Mouse (Mus musculus): ENCODE measurements around the gene Olfr877. TPM values are rescaled to one million over a fixed set of nuclear protein-coding genes. Genes with fewer than 3 reads are reported as not detected.

Gene Olfr877
- total and polyA plus RNA-seq, 3 experiments, result not detected

DNA sequence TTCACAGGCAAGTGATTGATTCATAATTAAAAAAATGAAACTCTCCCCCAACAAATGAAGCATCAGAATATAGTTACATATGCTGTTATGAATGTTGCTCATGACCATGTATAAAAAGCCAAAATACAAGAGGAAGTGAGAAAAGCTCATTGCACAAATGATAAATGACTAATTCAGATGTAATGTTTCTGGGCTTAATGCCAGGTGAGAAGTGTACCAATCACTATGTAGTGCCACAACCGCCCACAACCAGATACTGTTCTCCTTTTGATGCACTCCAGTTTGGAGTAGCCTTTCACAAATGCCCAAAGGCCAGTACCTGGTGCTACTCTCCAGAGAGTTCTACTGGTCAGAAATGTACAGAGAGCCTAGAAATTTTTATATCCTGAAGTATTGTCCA lies 20.7 kb upstream of the Olfr877 start:
- ATAC-seq (ENCODE audit: extremely low read depth, insufficient number of reproducible peaks, low FRiP score, poor library complexity, severe bottlenecking), result no peak
- Histone ChIP-seq H3K36me3 (replicated peaks) (no peaks in the 10 kb centered on the region), H3K9me3 (replicated peaks) (no peaks in the 10 kb centered on the region), H3K4me3 (ENCODE audit: low read depth, low read length) (no peak overlapping the region), H3K4me1 (ENCODE audit: insufficient read depth, low read depth, low read length) (no peaks in the 10 kb centered on the region), H3K27me3 (ENCODE audit: insufficient read depth, low read length) (no peaks in the 10 kb centered on the region)
- DNase-seq (ENCODE audit: low spot score), result no peak
- no peak for TF ChIP-seq GATA1 (IDR thresholded peaks at IDR 0.05; ENCODE audit: borderline replicate concordance, low read length)
- TF ChIP-seq CTCF (IDR thresholded peaks at IDR 0.05; ENCODE audit: low read depth, low read length), result no peak
- no peak for TF ChIP-seq GATA2 (IDR thresholded peaks at IDR 0.05; ENCODE audit: borderline replicate concordance, low read depth, low read length)
- TF ChIP-seq TAL1 (conservative IDR thresholded peaks at IDR 0.05; ENCODE audit: low read depth, low read length), result no peak
- TF ChIP-seq POLR2AphosphoS5 (IDR thresholded peaks at IDR 0.05; ENCODE audit: insufficient replicate concordance, low read depth, low read length), result no peak

DNA sequence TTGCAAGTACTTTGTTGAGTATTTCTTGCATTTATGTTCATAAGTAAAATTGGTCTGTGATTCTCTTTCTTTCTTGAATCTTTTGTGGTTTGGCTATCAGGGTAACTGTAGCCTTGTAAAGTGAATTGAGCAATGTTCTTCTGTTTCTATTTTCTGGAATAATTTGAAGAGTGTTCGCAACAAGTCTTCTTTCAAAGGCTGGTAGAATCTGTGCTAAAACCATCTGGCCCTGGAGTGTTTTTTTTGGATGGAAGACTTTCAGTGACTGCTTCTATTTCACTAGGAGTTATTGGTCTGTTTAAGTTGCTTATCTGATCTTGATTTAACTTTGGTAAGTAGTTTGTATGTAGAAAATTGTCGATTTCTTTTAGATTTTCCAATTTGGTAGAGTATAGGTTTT lies 4.8 kb upstream of the Olfr877 start:
- no peak for ATAC-seq (ENCODE audit: extremely low read depth, insufficient number of reproducible peaks, low FRiP score, poor library complexity, severe bottlenecking)
- Histone ChIP-seq H3K4me3 (ENCODE audit: low read depth, low read length) (no peak overlapping the region), H3K27me3 (ENCODE audit: insufficient read depth, low read length) (no peaks in the 10 kb centered on the region), H3K36me3 (replicated peaks) (no peaks in the 10 kb centered on the region), H3K4me1 (ENCODE audit: insufficient read depth, low read depth, low read length) (no peaks in the 10 kb centered on the region), H3K9me3 (replicated peaks) (no peaks in the 10 kb centered on the region)
- DNase-seq (ENCODE audit: low spot score), result no peak
- no peak for TF ChIP-seq POLR2AphosphoS5 (IDR thresholded peaks at IDR 0.05; ENCODE audit: insufficient replicate concordance, low read depth, low read length)
- no peak for TF ChIP-seq TAL1 (conservative IDR thresholded peaks at IDR 0.05; ENCODE audit: low read depth, low read length)
- no peak for TF ChIP-seq CTCF (IDR thresholded peaks at IDR 0.05; ENCODE audit: low read depth, low read length)
- TF ChIP-seq GATA1 (IDR thresholded peaks at IDR 0.05; ENCODE audit: borderline replicate concordance, low read length), result no peak
- TF ChIP-seq GATA2 (IDR thresholded peaks at IDR 0.05; ENCODE audit: borderline replicate concordance, low read depth, low read length), result no peak

DNA sequence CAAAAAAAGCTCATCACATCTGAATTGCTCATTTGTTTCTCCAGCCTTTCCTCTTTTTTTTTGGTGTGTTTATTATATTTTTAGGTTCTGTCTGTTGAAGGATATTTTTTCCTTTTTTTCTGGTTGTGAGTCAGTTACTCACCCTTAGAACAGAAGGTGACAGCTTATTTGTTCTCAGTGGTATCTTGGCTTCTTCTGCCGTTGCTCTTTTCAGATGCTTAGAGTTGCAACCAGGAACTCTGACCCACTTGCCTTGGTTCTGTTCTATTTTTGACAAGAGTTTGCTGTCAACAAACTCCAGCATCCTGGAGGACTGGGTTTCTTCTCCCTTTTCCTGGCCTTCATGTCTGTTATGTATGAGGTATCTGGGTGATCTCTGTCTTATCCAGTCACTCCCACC lies 9.3 kb downstream of the Olfr877 start:
- no peak for DNase-seq (ENCODE audit: low spot score)
- no peaks in the 10 kb centered on the region for H3K4me1 ChIP-seq (ENCODE audit: insufficient read depth, low read depth, low read length)
- no peaks in the 10 kb centered on the region for H3K27me3 ChIP-seq (ENCODE audit: insufficient read depth, low read length)
- H3K9me3 ChIP-seq (replicated peaks), result no peaks in the 10 kb centered on the region
- H3K36me3 ChIP-seq (replicated peaks), result no peaks in the 10 kb centered on the region
- no peak for ATAC-seq (ENCODE audit: extremely low read depth, insufficient number of reproducible peaks, low FRiP score, poor library complexity, severe bottlenecking)
- no peak overlapping the region for H3K4me3 ChIP-seq (ENCODE audit: low read depth, low read length)
- TF ChIP-seq CTCF (IDR thresholded peaks at IDR 0.05; ENCODE audit: low read depth, low read length) (no peak), POLR2AphosphoS5 (IDR thresholded peaks at IDR 0.05; ENCODE audit: insufficient replicate concordance, low read depth, low read length) (no peak), GATA2 (IDR thresholded peaks at IDR 0.05; ENCODE audit: borderline replicate concordance, low read depth, low read length) (no peak), GATA1 (IDR thresholded peaks at IDR 0.05; ENCODE audit: borderline replicate concordance, low read length) (no peak)

DNA sequence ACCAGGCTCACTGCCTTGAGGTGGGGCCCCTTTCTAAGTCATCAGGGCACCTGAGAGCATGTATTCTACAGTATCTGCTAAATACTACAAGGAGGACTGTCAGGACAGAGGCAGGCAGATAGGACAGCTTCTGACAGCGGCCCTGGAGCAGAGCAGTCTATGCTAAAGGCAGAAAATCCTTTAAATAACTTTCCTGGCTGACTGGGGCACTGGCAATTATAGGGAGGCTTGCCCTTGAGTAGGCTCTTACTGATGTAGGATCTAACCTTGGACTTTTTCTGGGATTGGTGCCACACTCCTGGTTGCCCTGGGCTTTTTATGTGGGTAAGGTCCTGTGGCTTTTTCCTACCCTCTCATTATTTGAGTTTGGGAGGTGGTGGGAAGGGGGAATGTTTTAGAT lies 16.2 kb downstream of the Olfr877 start:
- ATAC-seq (ENCODE audit: extremely low read depth, insufficient number of reproducible peaks, low FRiP score, poor library complexity, severe bottlenecking) (no peak), DNase-seq (ENCODE audit: low spot score) (no peak)
- Histone ChIP-seq H3K27me3 (ENCODE audit: insufficient read depth, low read length) (no peaks in the 10 kb centered on the region), H3K4me3 (ENCODE audit: low read depth, low read length) (no peak overlapping the region), H3K9me3 (replicated peaks) (no peaks in the 10 kb centered on the region), H3K4me1 (ENCODE audit: insufficient read depth, low read depth, low read length) (no peaks in the 10 kb centered on the region), H3K36me3 (replicated peaks) (no peaks in the 10 kb centered on the region)
- TF ChIP-seq GATA1 (IDR thresholded peaks at IDR 0.05; ENCODE audit: borderline replicate concordance, low read length) (no peak), POLR2AphosphoS5 (IDR thresholded peaks at IDR 0.05; ENCODE audit: insufficient replicate concordance, low read depth, low read length) (no peak), TAL1 (conservative IDR thresholded peaks at IDR 0.05; ENCODE audit: low read depth, low read length) (no peak), CTCF (IDR thresholded peaks at IDR 0.05; ENCODE audit: low read depth, low read length) (no peak), GATA2 (IDR thresholded peaks at IDR 0.05; ENCODE audit: borderline replicate concordance, low read depth, low read length) (no peak)

DNA sequence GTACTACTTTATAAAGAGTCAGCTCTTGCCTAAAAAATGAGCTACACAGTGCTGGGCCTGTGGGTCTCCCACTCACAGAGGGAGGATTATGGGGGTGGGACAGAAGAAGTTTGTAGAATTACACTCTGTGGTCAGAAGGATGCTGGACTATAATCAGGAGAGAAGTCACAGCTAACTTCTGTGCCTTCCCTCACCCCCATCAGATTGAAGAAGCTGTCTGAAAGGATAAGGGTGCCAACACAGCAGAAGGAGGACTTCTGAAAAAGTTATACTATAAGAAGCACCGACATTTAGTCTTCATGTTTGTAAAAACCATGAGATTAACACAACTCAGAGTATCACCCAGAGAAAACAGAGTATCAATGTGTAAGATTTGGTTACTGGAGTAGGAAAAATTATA lies 17.0 kb downstream of the Olfr877 start:
- no peak for ATAC-seq (ENCODE audit: extremely low read depth, insufficient number of reproducible peaks, low FRiP score, poor library complexity, severe bottlenecking)
- Histone ChIP-seq H3K27me3 (ENCODE audit: insufficient read depth, low read length) (no peaks in the 10 kb centered on the region), H3K36me3 (replicated peaks) (no peaks in the 10 kb centered on the region), H3K9me3 (replicated peaks) (no peaks in the 10 kb centered on the region), H3K4me1 (ENCODE audit: insufficient read depth, low read depth, low read length) (no peaks in the 10 kb centered on the region), H3K4me3 (ENCODE audit: low read depth, low read length) (no peak overlapping the region)
- no peak for DNase-seq (ENCODE audit: low spot score)
- TF ChIP-seq GATA1 (IDR thresholded peaks at IDR 0.05; ENCODE audit: borderline replicate concordance, low read length) (no peak), TAL1 (conservative IDR thresholded peaks at IDR 0.05; ENCODE audit: low read depth, low read length) (no peak), GATA2 (IDR thresholded peaks at IDR 0.05; ENCODE audit: borderline replicate concordance, low read depth, low read length) (no peak), POLR2AphosphoS5 (IDR thresholded peaks at IDR 0.05; ENCODE audit: insufficient replicate concordance, low read depth, low read length) (no peak), CTCF (IDR thresholded peaks at IDR 0.05; ENCODE audit: low read depth, low read length) (no peak)

DNA sequence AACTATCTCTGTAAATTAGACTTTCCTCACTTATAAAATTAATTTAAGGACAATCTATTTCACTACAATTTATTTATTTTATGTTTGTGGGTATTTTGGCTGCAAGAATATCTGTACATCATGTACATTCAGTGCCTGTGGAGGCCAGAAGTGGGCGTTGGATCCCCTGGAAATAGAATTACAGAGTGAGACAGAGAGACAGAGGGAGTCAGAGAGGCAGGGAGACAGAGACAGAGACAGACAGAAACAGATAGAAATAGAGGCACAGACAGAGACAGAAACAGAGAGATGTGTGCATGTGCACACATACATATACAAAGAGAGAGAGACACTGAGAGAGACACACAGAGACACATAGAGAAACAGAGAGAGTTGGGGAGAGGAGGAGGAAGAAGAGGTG lies 17.5 kb downstream of the Olfr877 start:
- no peaks in the 10 kb centered on the region for H3K36me3 ChIP-seq (replicated peaks)
- TF ChIP-seq POLR2AphosphoS5 (IDR thresholded peaks at IDR 0.05; ENCODE audit: insufficient replicate concordance, low read depth, low read length), result no peak
- TF ChIP-seq TAL1 (conservative IDR thresholded peaks at IDR 0.05; ENCODE audit: low read depth, low read length), result no peak
- TF ChIP-seq GATA2 (IDR thresholded peaks at IDR 0.05; ENCODE audit: borderline replicate concordance, low read depth, low read length), result no peak
- TF ChIP-seq CTCF (IDR thresholded peaks at IDR 0.05; ENCODE audit: low read depth, low read length), result no peak
- no peak for TF ChIP-seq GATA1 (IDR thresholded peaks at IDR 0.05; ENCODE audit: borderline replicate concordance, low read length)
- ATAC-seq (ENCODE audit: extremely low read depth, insufficient number of reproducible peaks, low FRiP score, poor library complexity, severe bottlenecking), result no peak
- no peaks in the 10 kb centered on the region for H3K27me3 ChIP-seq (ENCODE audit: insufficient read depth, low read length)
- H3K4me1 ChIP-seq (ENCODE audit: insufficient read depth, low read depth, low read length), result no peaks in the 10 kb centered on the region
- no peak for DNase-seq (ENCODE audit: low spot score)
- no peak overlapping the region for H3K4me3 ChIP-seq (ENCODE audit: low read depth, low read length)
- no peaks in the 10 kb centered on the region for H3K9me3 ChIP-seq (replicated peaks)

All from G1E (cell line).